Mouse (Mus musculus): ENCODE measurements at regions not wholly inside any gene's neighbourhood (a gene's known extent, or its start where the extent isn't known, plus 50 kb on each side); places are given as distances from the start of the nearest gene placed in this dataset.

GRCm38 (mm10) chr16:29706996-29707395, 127.9 kb downstream of the Opa1 start:
- DNase-seq (ENCODE audit: low spot score in 2 of 2) = no peak

- DNase-seq (ENCODE audit: low spot score in 2 of 2) = no peak
Observed at GRCm38 (mm10) chr16:29707656-29708055, 128.5 kb downstream of the Opa1 start.

DNA sequence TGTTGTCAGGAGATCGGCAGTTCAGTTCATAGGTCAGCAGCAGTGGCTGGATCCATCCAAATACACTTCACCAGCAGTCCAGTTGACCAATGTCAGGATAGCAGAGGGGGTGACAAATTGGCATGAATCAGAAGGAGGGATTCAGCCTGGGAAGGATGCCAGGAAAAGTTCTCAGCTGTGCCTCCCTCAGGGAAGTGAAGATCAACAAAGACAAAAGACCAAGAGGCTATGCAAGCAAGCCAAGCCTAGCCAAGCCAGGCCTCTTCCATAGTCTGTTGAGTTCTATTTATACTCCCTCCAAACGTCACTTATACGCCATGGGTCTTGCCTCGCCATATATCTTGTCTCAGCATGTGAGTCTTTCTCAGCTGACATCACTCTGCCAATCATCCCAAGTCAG, 129.9 kb downstream of the Opa1 start:
- no peak for DNase-seq (ENCODE audit: low spot score in 2 of 2)

- no peak for DNase-seq (ENCODE audit: low spot score in 2 of 2)
Observed at GRCm38 (mm10) chr16:29711386-29711785, 132.3 kb downstream of the Opa1 start.

DNA sequence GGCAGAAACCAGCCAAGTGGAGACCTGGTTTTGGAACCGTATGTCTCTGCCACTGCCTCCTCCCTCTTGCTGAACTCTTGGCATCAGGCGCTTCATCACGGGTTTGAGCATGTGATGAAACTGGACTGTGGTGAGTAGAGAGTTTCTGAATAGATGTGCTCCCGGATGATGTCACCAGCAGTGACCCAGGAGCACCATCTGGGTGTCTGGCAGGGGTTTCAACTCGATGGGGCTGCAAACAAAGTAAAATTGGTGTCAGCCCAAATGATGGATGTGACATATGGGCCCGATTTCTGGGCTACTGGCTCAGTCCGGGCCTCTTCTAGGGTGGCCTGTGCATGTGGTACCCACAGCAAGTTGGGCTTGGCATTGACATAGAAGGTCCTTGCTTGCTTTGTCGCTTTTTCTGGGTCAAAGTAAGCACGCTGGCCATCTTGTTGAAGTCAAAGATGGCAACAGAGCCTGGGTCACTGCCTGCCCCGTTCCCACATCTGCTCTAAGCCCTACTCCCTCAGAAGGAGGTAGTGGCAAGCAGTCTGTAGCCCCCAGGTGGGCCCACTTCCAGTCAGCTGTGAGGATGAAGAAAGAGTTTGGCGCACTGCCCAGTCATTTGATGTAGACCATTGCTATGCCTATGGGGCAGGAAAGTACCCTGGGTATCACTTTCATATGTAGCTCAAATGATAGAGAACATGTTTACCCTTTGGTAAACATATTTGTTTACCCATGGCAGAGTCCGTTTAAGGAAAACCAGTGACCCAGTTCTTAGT, 133.0 kb downstream of the Opa1 start:
- peak; percentile 25 to 31 for DNase-seq (ENCODE audit: low spot score in 2 of 2)

DNA sequence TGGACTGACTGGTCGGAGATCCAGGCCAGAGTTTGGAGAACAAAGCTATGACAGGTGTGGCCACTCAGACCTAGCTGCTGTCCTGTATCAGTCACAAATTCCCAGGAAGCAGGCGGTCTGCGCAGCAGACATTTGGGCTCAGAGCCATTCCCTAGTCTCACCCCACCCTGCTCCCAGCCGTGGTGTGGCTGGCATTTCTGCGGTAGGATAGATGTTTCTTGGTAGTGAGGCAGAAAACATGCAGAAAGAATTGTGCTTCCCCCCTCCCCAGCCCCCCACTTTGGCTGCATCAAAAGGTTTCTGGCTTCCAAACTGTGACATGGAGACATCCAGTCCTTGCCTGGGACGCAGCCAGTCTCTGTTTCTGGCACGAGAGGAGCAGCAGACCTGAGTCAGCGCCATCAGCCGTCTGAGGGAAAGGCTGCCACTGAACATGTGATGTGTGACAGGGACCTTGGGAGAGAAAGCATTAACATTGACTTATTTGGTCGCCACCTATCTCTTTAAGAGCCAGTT, 135.5 kb downstream of the Opa1 start:
- DNase-seq (ENCODE audit: low spot score in 2 of 2) = peak; percentile 42 to 52

DNA sequence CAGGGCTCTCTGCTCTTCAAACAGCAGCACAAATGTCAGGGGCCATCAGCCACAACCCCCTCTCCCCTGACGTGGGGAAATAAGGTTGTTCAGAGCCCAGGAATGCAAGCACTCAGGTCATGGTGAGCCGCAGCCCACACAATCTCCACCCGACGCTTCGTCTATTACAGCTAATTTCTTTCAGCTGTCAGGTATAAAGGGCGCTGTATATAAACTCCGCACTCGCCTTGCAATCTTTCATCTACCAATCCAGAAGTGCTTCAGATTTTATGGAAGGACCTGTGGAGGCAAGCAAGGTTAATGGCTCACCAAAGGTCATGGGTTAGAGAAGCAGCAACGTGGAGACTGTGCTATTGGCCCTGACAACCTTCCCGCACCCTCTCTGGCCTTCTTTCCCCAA, 139.8 kb downstream of the Opa1 start:
- no peak for DNase-seq (ENCODE audit: low spot score in 2 of 2)

- no peak for DNase-seq (ENCODE audit: low spot score in 2 of 2)
Observed at GRCm38 (mm10) chr16:29719571-29720451, 140.7 kb downstream of the Opa1 start.

DNA sequence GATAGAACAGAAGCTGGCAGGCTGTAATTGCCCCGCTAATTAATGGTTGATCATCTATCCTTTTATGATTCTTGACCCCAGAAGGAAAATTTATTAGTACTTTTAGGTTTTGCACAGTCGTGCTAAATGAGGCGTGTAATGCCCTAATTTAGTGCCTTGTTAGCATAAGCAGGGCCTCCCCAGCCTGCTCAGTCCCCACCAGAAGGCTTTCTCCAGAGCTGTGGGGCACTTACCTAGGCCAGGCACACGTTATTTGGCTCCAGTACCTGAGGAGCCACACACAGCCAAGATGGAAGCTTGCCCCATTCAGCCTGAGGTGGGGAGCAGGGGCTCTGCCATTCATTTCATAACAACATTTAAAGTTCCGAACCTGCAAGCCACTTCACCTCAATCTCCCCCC, 146.0 kb downstream of the Opa1 start:
- no peak for DNase-seq (ENCODE audit: low spot score in 2 of 2)

- no peak for DNase-seq (ENCODE audit: low spot score in 2 of 2)
Observed at GRCm38 (mm10) chr16:29725563-29725962, 146.4 kb downstream of the Opa1 start.

DNA sequence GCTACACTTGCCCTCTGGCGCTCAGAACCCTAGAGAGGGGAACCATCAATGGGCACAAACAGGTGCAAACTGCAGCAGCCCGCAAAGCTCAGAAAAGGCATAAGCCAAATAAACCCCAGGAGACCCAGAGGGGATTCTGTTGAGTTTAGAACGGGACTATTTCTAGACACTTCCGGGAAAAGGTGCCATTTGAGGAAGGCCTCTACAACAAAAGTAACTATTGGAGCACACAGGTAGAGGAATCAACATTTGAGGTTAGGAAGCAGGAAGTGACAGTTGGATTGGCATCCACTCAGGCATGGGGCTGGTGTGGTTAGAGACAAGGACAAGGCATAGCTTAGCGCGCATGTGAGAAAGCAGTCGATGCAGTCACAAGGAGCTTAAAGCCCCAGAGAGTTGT, 148.3 kb downstream of the Opa1 start:
- DNase-seq (ENCODE audit: low spot score in 2 of 2) = no peak

- DNase-seq (ENCODE audit: low spot score in 2 of 2) = peak; percentile 74 to 76
Observed at GRCm38 (mm10) chr16:29728769-29729481, 149.8 kb downstream of the Opa1 start.

- DNase-seq (ENCODE audit: low spot score in 2 of 2) = no peak
Observed at GRCm38 (mm10) chr16:29730010-29730409, 150.9 kb downstream of the Opa1 start.

DNA sequence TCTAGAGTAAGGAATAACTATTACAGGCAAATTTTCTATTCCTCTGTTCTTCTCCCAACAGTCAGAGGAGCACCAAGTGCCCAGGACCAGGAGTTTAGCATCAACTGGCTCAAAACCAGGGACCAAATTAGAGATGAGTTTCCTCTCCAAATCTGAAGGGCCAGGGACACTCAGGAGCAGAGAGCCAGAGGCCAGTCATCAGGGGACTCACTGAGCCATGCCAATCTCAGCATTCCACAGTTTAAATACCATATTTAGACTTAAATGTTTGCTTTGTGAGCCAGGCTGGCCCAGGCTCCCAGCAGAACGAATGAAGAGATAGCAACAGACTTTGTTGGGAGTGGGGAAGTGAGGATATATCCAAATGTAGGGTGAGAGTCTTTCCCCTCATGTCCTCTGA, 153.8 kb downstream of the Opa1 start:
- no peak for DNase-seq (ENCODE audit: low spot score in 2 of 2)

- DNase-seq (ENCODE audit: low spot score in 2 of 2) = no peak
Observed at GRCm38 (mm10) chr16:29733847-29734246, 154.7 kb downstream of the Opa1 start.

DNA sequence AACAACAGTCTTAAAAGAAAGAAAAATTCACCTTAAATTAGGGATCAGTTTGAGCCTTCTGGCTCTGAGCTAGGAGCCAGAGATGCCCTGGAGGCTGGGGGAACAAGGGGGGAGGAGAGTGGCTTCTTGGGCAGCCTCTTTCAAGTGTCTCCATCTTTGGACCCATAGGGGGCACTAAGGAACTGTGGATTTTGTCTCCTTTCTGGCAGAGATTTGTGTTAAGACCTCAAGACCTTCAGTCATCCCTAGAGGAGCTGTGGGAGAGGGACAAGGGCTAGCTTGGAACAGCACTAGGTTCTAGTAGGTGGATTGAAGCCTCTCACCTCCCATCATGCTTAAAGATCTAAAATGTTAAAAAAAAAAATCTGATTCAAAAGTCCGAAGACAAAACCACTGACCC, 155.2 kb downstream of the Opa1 start:
- peak in 1 of 2 experiments; percentile 41 for DNase-seq (ENCODE audit: low spot score in 2 of 2)

GRCm38 (mm10) chr16:29734738-29735250, 155.7 kb downstream of the Opa1 start:
- peak in 1 of 2 experiments; percentile 38 for DNase-seq (ENCODE audit: low spot score in 2 of 2)

GRCm38 (mm10) chr16:29735371-29736008, 156.4 kb downstream of the Opa1 start:
- DNase-seq (ENCODE audit: low spot score in 2 of 2) = no peak

DNA sequence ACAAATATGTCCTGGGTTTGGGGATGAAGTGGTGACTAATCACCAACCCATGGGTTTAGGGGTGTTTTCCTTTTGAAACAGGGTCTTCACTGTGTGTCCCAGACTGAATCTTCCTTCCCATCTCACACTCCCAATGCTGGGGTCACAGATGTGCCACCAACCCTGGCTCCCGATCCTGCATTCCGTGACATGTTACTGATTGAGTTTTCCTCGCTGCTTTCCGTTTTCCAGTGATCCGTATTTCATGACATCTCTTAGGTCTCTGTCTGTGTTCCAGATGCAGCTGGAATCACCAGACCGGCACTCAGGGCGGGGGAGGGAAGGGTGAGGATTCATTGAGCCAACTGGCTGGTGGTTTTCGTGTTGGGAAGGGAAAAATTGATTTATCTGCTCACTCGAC, 157.1 kb downstream of the Opa1 start:
- DNase-seq (ENCODE audit: low spot score in 2 of 2) = no peak

GRCm38 (mm10) chr16:29738075-29738474, 158.9 kb downstream of the Opa1 start:
- no peak for DNase-seq (ENCODE audit: low spot score in 2 of 2)

Data from gastrocnemius, adult 8-10 months (tissue).